Mouse (Mus musculus): ENCODE measurements around the gene Olfr847. TPM values are rescaled to one million over a fixed set of nuclear protein-coding genes. Genes with fewer than 3 reads are reported as not detected.

The Olfr847 gene
- polyA plus RNA-seq (2011; ENCODE audit: insufficient read depth, insufficient read length, low replicate concordance, missing spikeins), result not detected in 2 replicates

DNA sequence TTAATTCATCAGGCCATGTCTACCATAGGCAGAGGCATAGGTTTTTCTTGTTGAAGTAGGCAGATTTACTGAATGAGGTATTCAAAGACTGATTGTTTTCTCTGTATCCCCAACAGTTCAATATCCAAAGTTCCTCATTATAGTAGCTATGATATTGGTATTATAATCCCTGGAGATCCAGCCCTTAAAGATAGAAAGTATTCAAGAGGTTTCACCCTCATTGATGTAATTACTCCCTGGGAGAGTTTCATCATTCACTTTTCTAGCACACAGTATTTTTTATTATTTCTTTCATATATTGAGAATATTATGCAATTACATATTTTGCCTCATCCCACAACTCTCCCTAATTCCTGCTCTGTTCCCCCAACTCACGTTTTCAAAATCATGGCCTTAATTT, at the start of gene Olfr847:
Gene Olfr847 (minus strand): TSS at position 101 of the 400 bp plus-strand sequence.
- 62% methylated on average over 1 of the region's 1 CpGs for WGBS
- H3K4me3 ChIP-seq (replicated peaks; ENCODE audit: control insufficient read depth, low read depth, low read length), result no peak within 1 kb of the TSS
- no peak for TF ChIP-seq CTCF (IDR thresholded peaks at IDR 0.05; ENCODE audit: control insufficient read depth, insufficient read depth, low read length)
- TF ChIP-seq POLR2A (IDR thresholded peaks at IDR 0.05; ENCODE audit: borderline replicate concordance, control insufficient read depth, low read depth, low read length), result no peak
- no peak within 1 kb of the TSS for H3K27ac ChIP-seq (ENCODE audit: control insufficient read depth, insufficient read depth, low read depth, low read length, poor library complexity)
- no peaks in the 10 kb centered on the region for H3K4me1 ChIP-seq (ENCODE audit: control insufficient read depth, insufficient read depth, low read length)

- TF ChIP-seq CTCF (IDR thresholded peaks at IDR 0.05; ENCODE audit: control insufficient read depth, insufficient read depth, low read length) (no peak), POLR2A (IDR thresholded peaks at IDR 0.05; ENCODE audit: borderline replicate concordance, control insufficient read depth, low read depth, low read length) (no peak)
- Histone ChIP-seq H3K27ac (ENCODE audit: control insufficient read depth, insufficient read depth, low read depth, low read length, poor library complexity) (no peak within 1 kb of the TSS), H3K4me3 (replicated peaks; ENCODE audit: control insufficient read depth, low read depth, low read length) (no peak within 1 kb of the TSS), H3K4me1 (ENCODE audit: control insufficient read depth, insufficient read depth, low read length) (no peaks in the 10 kb centered on the region)
- WGBS, result 33% methylated on average over 1 of the region's 1 CpGs
These were observed 14.6 kb downstream of the Olfr847 start, which contains the start of gene Olfr846 for GRCm38 (mm10) chr9:19363905-19364304. TSS of gene Olfr846 (minus strand) at chr9:19364005.

GRCm38 (mm10) chr9:19336157-19336556, 42.3 kb downstream of the Olfr847 start, which contains the start of gene Olfr845:
TSS of gene Olfr845 (plus strand) at chr9:19336457.
- no peak within 1 kb of the TSS for H3K27ac ChIP-seq (ENCODE audit: control insufficient read depth, insufficient read depth, low read depth, low read length, poor library complexity)
- 64% methylated on average over 1 of the region's 1 CpGs for WGBS
- no peak within 1 kb of the TSS for H3K4me3 ChIP-seq (replicated peaks; ENCODE audit: control insufficient read depth, low read depth, low read length)
- TF ChIP-seq CTCF (IDR thresholded peaks at IDR 0.05; ENCODE audit: control insufficient read depth, insufficient read depth, low read length) (no peak), POLR2A (IDR thresholded peaks at IDR 0.05; ENCODE audit: borderline replicate concordance, control insufficient read depth, low read depth, low read length) (no peak)
- no peaks in the 10 kb centered on the region for H3K4me1 ChIP-seq (ENCODE audit: control insufficient read depth, insufficient read depth, low read length)

Other genes starting within 250 kb of the Olfr847 start
- gene Olfr837, start 242.4 kb downstream of the Olfr847 start, polyA plus RNA-seq (2011; ENCODE audit: insufficient read depth, insufficient read length, low replicate concordance, missing spikeins), result not detected in 2 replicates
- not detected in 2 replicates for gene Olfr839-ps1, start 201.4 kb downstream of the Olfr847 start, polyA plus RNA-seq (2011; ENCODE audit: insufficient read depth, insufficient read length, low replicate concordance, missing spikeins)
- 0.32 TPM in 1 of 2 replicates, not detected in the other for gene Olfr843, start 126.7 kb downstream of the Olfr847 start, polyA plus RNA-seq (2011; ENCODE audit: insufficient read depth, insufficient read length, low replicate concordance, missing spikeins)
- not detected in 2 replicates for gene Olfr844, start 62.3 kb downstream of the Olfr847 start, polyA plus RNA-seq (2011; ENCODE audit: insufficient read depth, insufficient read length, low replicate concordance, missing spikeins)
- gene Olfr845, start 42.2 kb downstream of the Olfr847 start, polyA plus RNA-seq (2011; ENCODE audit: insufficient read depth, insufficient read length, low replicate concordance, missing spikeins), result not detected in 2 replicates
- gene Olfr846, start 14.7 kb downstream of the Olfr847 start, polyA plus RNA-seq (2011; ENCODE audit: insufficient read depth, insufficient read length, low replicate concordance, missing spikeins), result not detected in 2 replicates
- not detected in 2 replicates for gene Olfr849, start 61.6 kb upstream of the Olfr847 start, polyA plus RNA-seq (2011; ENCODE audit: insufficient read depth, insufficient read length, low replicate concordance, missing spikeins)
- gene Olfr850, start 99.6 kb upstream of the Olfr847 start, polyA plus RNA-seq (2011; ENCODE audit: insufficient read depth, insufficient read length, low replicate concordance, missing spikeins), result not detected in 2 replicates
- gene Olfr851, start 114.6 kb upstream of the Olfr847 start, polyA plus RNA-seq (2011; ENCODE audit: insufficient read depth, insufficient read length, low replicate concordance, missing spikeins), result not detected in 2 replicates
- gene Olfr853, start 162.4 kb upstream of the Olfr847 start, polyA plus RNA-seq (2011; ENCODE audit: insufficient read depth, insufficient read length, low replicate concordance, missing spikeins), result not detected in 2 replicates
- gene Olfr854, start 188.7 kb upstream of the Olfr847 start, polyA plus RNA-seq (2011; ENCODE audit: insufficient read depth, insufficient read length, low replicate concordance, missing spikeins), result not detected in 2 replicates
- not detected in 2 replicates for gene Olfr855, start 203.9 kb upstream of the Olfr847 start, polyA plus RNA-seq (2011; ENCODE audit: insufficient read depth, insufficient read length, low replicate concordance, missing spikeins)
- gene Zfp317, start 243.4 kb upstream of the Olfr847 start, polyA plus RNA-seq (2011; ENCODE audit: insufficient read depth, insufficient read length, low replicate concordance, missing spikeins), result 4.4 and 8.6 TPM in 2 replicates